In the genomic region with DNA sequence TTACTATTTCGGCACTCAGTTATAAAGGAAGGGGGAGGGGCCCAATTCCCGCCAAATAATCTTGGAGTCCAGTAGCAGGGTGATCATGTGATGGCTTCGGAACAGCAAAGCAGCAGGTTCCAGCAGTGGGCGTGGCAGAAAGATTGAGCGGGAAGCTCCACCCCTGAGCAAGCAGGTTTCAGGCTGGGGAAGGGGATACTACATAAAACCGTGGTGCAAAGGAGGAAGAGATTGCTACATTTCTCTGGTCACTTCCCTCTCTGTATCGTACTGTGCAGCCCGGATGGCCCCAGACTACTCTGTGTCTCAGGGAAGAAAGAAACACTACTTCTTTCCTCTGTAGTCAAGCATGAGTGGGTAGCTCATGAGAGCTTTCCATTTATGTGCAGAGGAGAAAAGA, we compare ENCODE assay signal across 7 mouse cellular contexts.
DNase-seq lines count a peak whose midpoint lies in the region; ATAC-seq and TF ChIP-seq lines count a peak whose summit lies in the region.
"Not testable (repeated sequence)": the region's sequence is repeated elsewhere in the genome, so short reads cannot be mapped to it uniquely, and the experiment has no call there.

No protein-coding gene starts in this region.

- not testable (repeated sequence) for H3K4me1 ChIP-seq in liver, adult 2 months (ENCODE audit: control insufficient read depth, insufficient read depth, low read length); liver, embryonic 16.5 days (ENCODE audit: control insufficient read depth, low read depth, low read length)

- not testable (repeated sequence) for H3K79me2 ChIP-seq in liver, adult 2 months (ENCODE audit: control insufficient read depth, insufficient read depth, low read length)

- ATAC-seq in common myeloid progenitor, adult 5-6 weeks (replicated peaks; ENCODE audit: low read depth, poor library complexity, severe bottlenecking) = peak; percentile 69
- ATAC-seq in liver, embryonic 16.5 days (ENCODE audit: low read depth) = peak; percentile 64
- ATAC-seq in megakaryocyte, adult 5-6 weeks (ENCODE audit: poor library complexity, severe bottlenecking) = peak; percentile 99
- ATAC-seq in neutrophil, adult 5-6 weeks (ENCODE audit: extremely low read depth, insufficient number of reproducible peaks, low FRiP score, poor library complexity, severe bottlenecking) = peak; percentile 56; the same call in 1 of the 2 replicates

- not testable (repeated sequence) for TF ChIP-seq CTCF in liver, adult 2 months (IDR thresholded peaks at IDR 0.05; ENCODE audit: low read depth, low read length)

- H3K36me3 ChIP-seq in liver, adult 2 months (ENCODE audit: control insufficient read depth, insufficient read depth, low read length); liver, embryonic 16.5 days (ENCODE audit: control insufficient read depth, insufficient read depth): not testable (repeated sequence)

- peak; percentile 28 for DNase-seq in heart, adult 8-10 months (ENCODE audit: low spot score)
- DNase-seq in liver, adult 2 months (ENCODE audit: extremely low read depth, low read depth, low spot score) = peak; percentile 8
- DNase-seq in lung, postnatal 36 days = peak; percentile 28

- H3K9ac ChIP-seq in liver, adult 2 months (ENCODE audit: low read depth, low read length); liver, embryonic 16.5 days (ENCODE audit: low read depth, low read length): not testable (repeated sequence)

- H3K4me2 ChIP-seq in liver, embryonic 16.5 days (ENCODE audit: low read depth, low read length) = not testable (repeated sequence)

- not testable (repeated sequence) for H3K4me3 ChIP-seq in liver, adult 2 months (ENCODE audit: insufficient read depth, low read depth, low read length); liver, embryonic 16.5 days (ENCODE audit: low read depth, low read length)

- H3K27ac ChIP-seq in liver, adult 2 months (replicated peaks; ENCODE audit: insufficient read depth, low read depth, low read length); liver, embryonic 16.5 days (ENCODE audit: low read length): not testable (repeated sequence)

- 64% methylated on average over 8 of the region's 8 CpGs for WGBS in liver, adult 2 months
- 13% methylated on average over 8 of the region's 8 CpGs for WGBS in liver, embryonic 16.5 days (ENCODE audit: insufficient replicate concordance)

- not testable (repeated sequence) for H3K9me3 ChIP-seq in liver, embryonic 16.5 days (replicated peaks; ENCODE audit: control insufficient read depth, low read length)

- not testable (repeated sequence) for H3K27me3 ChIP-seq in liver, adult 2 months (ENCODE audit: control insufficient read depth, insufficient read depth, low read length); liver, embryonic 16.5 days (ENCODE audit: control insufficient read depth, insufficient read depth, low read depth, low read length)

- TF ChIP-seq POLR2A in liver, adult 2 months (IDR thresholded peaks at IDR 0.05; ENCODE audit: extremely low read depth, insufficient read depth, low read length) = not testable (repeated sequence)
